Mouse (Mus musculus) naive thymus-derived CD4-positive, alpha-beta T cell, adult 2 months (primary cell): ENCODE data around the gene Itga9.

Experiments used
- DNase-seq: peaks from one replicate; pipeline ENCODE4 v3.0.0-alpha.2; 2011; ENCODE audit warnings: low read depth

Itga9 gene

DNA sequence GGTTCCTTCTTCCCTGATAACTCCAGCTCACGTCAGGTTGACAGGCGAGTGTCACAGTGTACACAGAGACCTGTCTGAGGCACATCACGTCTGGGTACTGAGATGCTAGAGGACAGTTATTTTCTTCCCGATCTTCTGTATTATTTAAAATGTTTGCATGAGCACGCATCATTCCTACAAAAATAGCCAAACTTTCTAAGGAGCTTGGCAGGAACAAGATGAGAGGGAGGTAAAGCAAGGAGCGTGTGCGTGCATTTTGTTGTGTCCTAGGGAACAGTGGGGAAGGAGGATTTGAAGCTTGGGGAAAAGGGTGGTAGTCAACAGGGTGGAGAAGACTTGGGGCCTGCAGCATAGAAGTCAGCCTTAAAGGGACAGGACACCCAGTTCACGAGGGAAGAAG, 342.6 kb downstream of the Itga9 start:
- no peak for DNase-seq

DNA sequence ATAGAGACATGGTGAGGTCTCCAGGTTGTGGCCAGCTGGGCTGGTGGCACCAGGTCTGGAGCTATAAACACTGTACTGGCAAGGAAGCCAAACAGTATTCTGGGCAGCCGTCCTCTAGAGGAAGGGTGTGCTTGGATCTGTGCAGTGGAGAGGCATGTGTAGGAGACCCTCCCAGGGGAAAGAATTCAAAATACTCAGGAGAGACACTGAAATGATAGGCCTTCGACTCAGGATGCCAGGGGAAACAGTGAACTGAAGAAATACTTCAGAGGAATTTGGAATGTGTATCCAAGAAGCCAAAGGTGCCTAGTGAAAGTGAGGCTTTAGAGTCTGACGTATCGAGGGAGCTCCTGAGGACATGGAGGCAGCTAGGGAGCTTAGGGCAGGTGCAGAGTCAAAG, 343.2 kb downstream of the Itga9 start:
- no peak for DNase-seq

GRCm38 (mm10) chr9:118950061-118950460, 343.6 kb downstream of the Itga9 start:
- DNase-seq = no peak
